Mouse (Mus musculus) ES-E14 (cell line): ENCODE measurements at regions not wholly inside any gene's neighbourhood (a gene's known extent, or its start where the extent isn't known, plus 50 kb on each side); places are given as distances from the start of the nearest gene placed in this dataset.

ENCODE experiments used
- CHD2 ChIP-seq: IDR thresholded peaks from 2 replicates; pipeline ENCODE4 v1.6.1; 2014; ENCODE audit warnings: mild to moderate bottlenecking, low read depth, low read length, inconsistent platforms
- ZC3H11A ChIP-seq: IDR thresholded peaks from 2 replicates; pipeline ENCODE4 v1.6.1; 2012; ENCODE audit warnings: low read depth, mild to moderate bottlenecking, inconsistent platforms, low read length, borderline replicate concordance
- ZNF384 ChIP-seq: IDR thresholded peaks from 2 replicates; pipeline ENCODE4 v1.6.1; 2012; ENCODE audit warnings: low read depth, low read length, inconsistent platforms

DNA sequence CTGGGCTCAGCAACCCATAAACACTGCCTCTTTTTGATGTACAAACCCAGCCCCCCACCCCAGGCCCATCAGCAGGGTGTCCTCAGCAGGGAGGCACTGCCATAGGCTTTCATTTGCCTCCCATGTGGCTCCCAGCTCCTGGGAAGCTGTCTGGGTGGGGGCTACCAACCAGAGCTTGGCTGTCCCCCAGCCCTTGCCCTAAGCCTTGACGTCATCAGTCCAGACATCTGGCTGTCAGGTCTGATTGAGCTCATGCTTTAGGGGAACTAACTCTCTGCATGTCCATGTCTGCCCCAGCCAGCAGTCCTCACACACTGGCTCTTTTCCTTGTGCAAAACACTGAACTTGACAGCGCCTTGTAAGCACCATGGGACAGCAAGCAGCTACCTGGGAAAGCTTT, 255.3 kb downstream of the Dysf start:
- TF ChIP-seq ZC3H11A (no peak), CHD2 (no peak), ZNF384 (no peak)
